Mouse (Mus musculus): ENCODE measurements around the gene Pla2g5. TPM values are rescaled to one million over a fixed set of nuclear protein-coding genes. Genes with fewer than 3 reads are reported as not detected.
A peak's percentile ranks its signal among the peaks of the same experiment; 100 is the strongest.

The Pla2g5 gene
- total and polyA plus RNA-seq, 2 experiments from 2014 or later, result 6.2 to 9.2 TPM

GRCm38 (mm10) chr4:138796513-138797216 is 66.6 kb downstream of the Pla2g5 start:
- ATAC-seq (ENCODE audit: insufficient read depth, low read depth) (no peak), DNase-seq (ENCODE audit: low spot score) (no peak)
- 40% methylated on average over 6 of the region's 6 CpGs for WGBS
- H3K4me1 ChIP-seq (ENCODE audit: control insufficient read depth, insufficient read depth), result 0 out of 2 replicates have a peak, but pooled peaks cover 8% of the 10 kb centered on the region
- no peaks in the 10 kb centered on the region for H3K36me3 ChIP-seq (replicated peaks; ENCODE audit: control insufficient read depth, insufficient read depth, low read length)
- H3K4me3 ChIP-seq (ENCODE audit: low read depth, low read length), result no peak overlapping the region
- H3K9ac ChIP-seq (replicated peaks; ENCODE audit: low read depth, low read length), result no peak overlapping the region
- no peak overlapping the region for H3K27ac ChIP-seq (ENCODE audit: low read depth)
- H3K27me3 ChIP-seq (ENCODE audit: control insufficient read depth, insufficient read depth, low read length), result peaks cover 9% of the 10 kb centered on the region; the same call in 1 of the 2 replicates
- no peak for TF ChIP-seq EP300 (IDR thresholded peaks at IDR 0.05; ENCODE audit: low read depth)
- no peak for TF ChIP-seq CTCF (IDR thresholded peaks at IDR 0.05; ENCODE audit: low read depth)
- 0 out of 2 replicates have a peak, but pooled peaks cover 4% of the 10 kb centered on the region for H3K9me3 ChIP-seq (replicated peaks; ENCODE audit: control insufficient read depth, low read length)
- H3K4me2 ChIP-seq (ENCODE audit: low read depth, low read length), result no peak overlapping the region

GRCm38 (mm10) chr4:138794344-138794743 is 68.9 kb downstream of the Pla2g5 start:
- Histone ChIP-seq H3K36me3 (replicated peaks; ENCODE audit: control insufficient read depth, insufficient read depth, low read length) (no peaks in the 10 kb centered on the region), H3K27me3 (ENCODE audit: control insufficient read depth, insufficient read depth, low read length) (peaks cover 24% of the 10 kb centered on the region), H3K9ac (replicated peaks; ENCODE audit: low read depth, low read length) (no peak overlapping the region), H3K27ac (ENCODE audit: low read depth) (no peak overlapping the region), H3K9me3 (replicated peaks; ENCODE audit: control insufficient read depth, low read length) (0 out of 2 replicates have a peak, but pooled peaks cover 4% of the 10 kb centered on the region), H3K4me3 (ENCODE audit: low read depth, low read length) (no peak overlapping the region), H3K4me2 (ENCODE audit: low read depth, low read length) (no peak overlapping the region), H3K4me1 (ENCODE audit: control insufficient read depth, insufficient read depth) (no peaks in the 10 kb centered on the region)
- ATAC-seq (ENCODE audit: insufficient read depth, low read depth) (no peak), DNase-seq (ENCODE audit: low spot score) (no peak)
- TF ChIP-seq CTCF (IDR thresholded peaks at IDR 0.05; ENCODE audit: low read depth) (no peak), EP300 (IDR thresholded peaks at IDR 0.05; ENCODE audit: low read depth) (no peak)
- WGBS, result 82% methylated on average over 6 of the region's 6 CpGs

- Histone ChIP-seq H3K9me3 (replicated peaks; ENCODE audit: control insufficient read depth, low read length) (0 out of 2 replicates have a peak, but pooled peaks cover 4% of the 10 kb centered on the region), H3K9ac (replicated peaks; ENCODE audit: low read depth, low read length) (no peak overlapping the region), H3K36me3 (replicated peaks; ENCODE audit: control insufficient read depth, insufficient read depth, low read length) (no peaks in the 10 kb centered on the region), H3K27ac (ENCODE audit: low read depth) (no peak overlapping the region), H3K4me1 (ENCODE audit: control insufficient read depth, insufficient read depth) (no peaks in the 10 kb centered on the region), H3K4me2 (ENCODE audit: low read depth, low read length) (no peak overlapping the region), H3K27me3 (ENCODE audit: control insufficient read depth, insufficient read depth, low read length) (peaks cover 21% of the 10 kb centered on the region), H3K4me3 (ENCODE audit: low read depth, low read length) (no peak overlapping the region)
- no peak for DNase-seq (ENCODE audit: low spot score)
- TF ChIP-seq CTCF (IDR thresholded peaks at IDR 0.05; ENCODE audit: low read depth) (peak; percentile 44), EP300 (IDR thresholded peaks at IDR 0.05; ENCODE audit: low read depth) (no peak)
- ATAC-seq (ENCODE audit: insufficient read depth, low read depth), result no peak
- WGBS, result 50% methylated on average over 2 of the region's 2 CpGs
Observed at GRCm38 (mm10) chr4:138793276-138793675, 70.0 kb downstream of the Pla2g5 start.

- H3K27ac ChIP-seq (ENCODE audit: low read depth), result no peak overlapping the region
- TF ChIP-seq CTCF (IDR thresholded peaks at IDR 0.05; ENCODE audit: low read depth) (no peak), EP300 (IDR thresholded peaks at IDR 0.05; ENCODE audit: low read depth) (no peak)
- H3K4me2 ChIP-seq (ENCODE audit: low read depth, low read length), result no peak overlapping the region
- no peak overlapping the region for H3K9ac ChIP-seq (replicated peaks; ENCODE audit: low read depth, low read length)
- H3K4me1 ChIP-seq (ENCODE audit: control insufficient read depth, insufficient read depth), result no peaks in the 10 kb centered on the region
- H3K4me3 ChIP-seq (ENCODE audit: low read depth, low read length), result no peak overlapping the region
- DNase-seq (ENCODE audit: low spot score), result no peak
- 0 out of 2 replicates have a peak, but pooled peaks cover 4% of the 10 kb centered on the region for H3K9me3 ChIP-seq (replicated peaks; ENCODE audit: control insufficient read depth, low read length)
- H3K36me3 ChIP-seq (replicated peaks; ENCODE audit: control insufficient read depth, insufficient read depth, low read length), result no peaks in the 10 kb centered on the region
- no peak for ATAC-seq (ENCODE audit: insufficient read depth, low read depth)
- peaks cover 23% of the 10 kb centered on the region for H3K27me3 ChIP-seq (ENCODE audit: control insufficient read depth, insufficient read depth, low read length)
- 37% methylated on average over 9 of the region's 9 CpGs for WGBS
Observed at GRCm38 (mm10) chr4:138792599-138792998, 70.7 kb downstream of the Pla2g5 start.

- H3K4me2 ChIP-seq (ENCODE audit: low read depth, low read length), result no peak overlapping the region
- no peaks in the 10 kb centered on the region for H3K4me1 ChIP-seq (ENCODE audit: control insufficient read depth, insufficient read depth)
- DNase-seq (ENCODE audit: low spot score), result no peak
- H3K4me3 ChIP-seq (ENCODE audit: low read depth, low read length), result no peak overlapping the region
- H3K27ac ChIP-seq (ENCODE audit: low read depth), result no peak overlapping the region
- H3K9ac ChIP-seq (replicated peaks; ENCODE audit: low read depth, low read length), result no peak overlapping the region
- H3K27me3 ChIP-seq (ENCODE audit: control insufficient read depth, insufficient read depth, low read length), result peaks cover 26% of the 10 kb centered on the region
- no peak for ATAC-seq (ENCODE audit: insufficient read depth, low read depth)
- H3K9me3 ChIP-seq (replicated peaks; ENCODE audit: control insufficient read depth, low read length), result 0 out of 2 replicates have a peak, but pooled peaks cover 4% of the 10 kb centered on the region
- 43% methylated on average over 6 of the region's 6 CpGs for WGBS
- no peaks in the 10 kb centered on the region for H3K36me3 ChIP-seq (replicated peaks; ENCODE audit: control insufficient read depth, insufficient read depth, low read length)
- TF ChIP-seq CTCF (IDR thresholded peaks at IDR 0.05; ENCODE audit: low read depth), result no peak
- no peak for TF ChIP-seq EP300 (IDR thresholded peaks at IDR 0.05; ENCODE audit: low read depth)
Observed at GRCm38 (mm10) chr4:138791452-138791851, 71.8 kb downstream of the Pla2g5 start.
